Mouse (Mus musculus) liver, embryonic 11.5 days (tissue): Measurements from ENCODE around the gene Sdf2l1. TPM values are rescaled to one million over a fixed set of nuclear protein-coding genes. Genes with fewer than 3 reads are reported as not detected.

Source experiments
- ATAC-seq: fragments of 200-750 bp; cut with Nextera tagmentation; replicated peaks from 2 replicates; pipeline ENCODE4 v1.8.0; 2017; ENCODE audit warnings: moderate number of reproducible peaks, mild to moderate bottlenecking, moderate TSS enrichment, moderate library complexity; ENCODE audit not compliant: low FRiP score
- DNase-seq: peaks from one replicate; pipeline ENCODE4 v3.0.0-alpha.2; 2017; ENCODE audit warnings: low spot score
- H3K27ac ChIP-seq: fragments of 300-500 bp; sonication (generic); 2 replicates; pipeline ENCODE4 v1.5.1; 2014; ENCODE audit warnings: mild to moderate bottlenecking, low read depth, low read length, control low read depth
- H3K27me3 ChIP-seq: fragments of 300-500 bp; sonication (generic); replicated peaks from 2 replicates; pipeline ENCODE4 v1.6.1; 2014; ENCODE audit warnings: low read length, mixed read lengths; ENCODE audit not compliant: control insufficient read depth, insufficient read depth
- H3K36me3 ChIP-seq: fragments of 300-500 bp; sonication (generic); 2 replicates; pipeline ENCODE4 v1.6.1; 2014; ENCODE audit warnings: mild to moderate bottlenecking, low read length, moderate library complexity, mixed read lengths; ENCODE audit not compliant: control insufficient read depth, insufficient read depth
- H3K4me1 ChIP-seq: fragments of 300-500 bp; sonication (generic); replicated peaks from 2 replicates; pipeline ENCODE4 v1.6.1; 2014; ENCODE audit warnings: low read length, mixed read lengths; ENCODE audit not compliant: control insufficient read depth, insufficient read depth
- H3K4me2 ChIP-seq: fragments of 300-500 bp; sonication (generic); 2 replicates; pipeline ENCODE4 v1.6.1; 2014; ENCODE audit warnings: mild to moderate bottlenecking, control low read depth, moderate library complexity
- H3K4me3 ChIP-seq: fragments of 300-500 bp; sonication (generic); 2 replicates; pipeline ENCODE4 v1.5.1; 2014; ENCODE audit warnings: low read depth, low read length, control low read depth
- H3K9ac ChIP-seq: fragments of 300-500 bp; sonication (generic); 2 replicates; pipeline ENCODE4 v1.6.1; 2014; ENCODE audit warnings: low read depth, low read length, control low read depth
- H3K9me3 ChIP-seq: fragments of 300-500 bp; sonication (generic); 2 replicates; pipeline ENCODE4 v1.6.1; 2016; ENCODE audit warnings: low read length, inconsistent platforms, mixed read lengths; ENCODE audit not compliant: control insufficient read depth
- WGBS: fragments of 180-500 bp; shearing (Covaris S2); extraction: QIAGEN DNeasy Blood & Tissue Kit; methylation state at CpG from one replicate; pipeline ENCODE4 v1.1.7; 2014; 5-methylcytosine and 5-hydroxymethylcytosine counted together
- microRNA counts: library from miRNA; unstranded; fragments of <30 nt; microRNA quantifications from one replicate; lab custom pipeline; 2015
- microRNA-seq: library from miRNA; unstranded; fragments of <30 nt; microRNA quantifications from one replicate; pipeline ENCODE4, GENCODE M21; 2017; ENCODE audit warnings: borderline number of aligned reads
- polyA plus RNA-seq: library from polyadenylated mRNA; unstranded; fragments of >200 nt; fragmentation: Nextera tagmentation; extraction: Ambion mirVana; gene quantifications from 2 replicates; pipeline ENCODE4 v1.2.1, GENCODE M21; 2014

The Sdf2l1 gene
- polyA plus RNA-seq, 1 experiment from 2014 or later = 108 TPM

- Histone ChIP-seq H3K4me3 (no peak overlapping the region), H3K9me3 (no peaks in the 10 kb centered on the region), H3K4me1 (no peaks in the 10 kb centered on the region), H3K27me3 (no peaks in the 10 kb centered on the region), H3K36me3 (peaks cover 10% of the 10 kb centered on the region; the same call in 1 of the 2 replicates), H3K4me2 (no peak overlapping the region), H3K27ac (no peak overlapping the region), H3K9ac (no peak overlapping the region)
- ATAC-seq = no peak
- WGBS = 86% methylated on average over 6 of the region's 6 CpGs
- no peak for DNase-seq
Measured at GRCm38 (mm10) chr16:17082121-17082792, 49.9 kb downstream of the Sdf2l1 start.

MicroRNAs within 50 kb of the gene (microRNA counts, 519-probe panel; counts per million panel counts)
- microRNA mmu-miR-130b (lab: Ali Mortazavi, UCI) (6,865 counts per million, percentile 85 among the panel's probes with 10 or more counts), microRNA mmu-miR-301b (lab: Ali Mortazavi, UCI) (not detected)

Small RNAs within 50 kb of the gene (microRNA-seq; reads per million reads assigned to microRNA genes)
- 9,847 reads per million, percentile 93 among the genes with 10 or more reads in this experiment for gene Mir130b
- 176 reads per million, percentile 54 among the genes with 10 or more reads in this experiment for gene Mir301b

Other genes starting within 250 kb of the Sdf2l1 start
- gene Ppm1f, start 235.9 kb downstream of the Sdf2l1 start, polyA plus RNA-seq = 20.0 and 23.4 TPM in 2 replicates
- gene Mapk1, start 149.0 kb downstream of the Sdf2l1 start, polyA plus RNA-seq = 177 and 190 TPM in 2 replicates
- 9.9 and 11.0 TPM in 2 replicates for gene Ypel1, start 62.7 kb downstream of the Sdf2l1 start, polyA plus RNA-seq
- gene Ppil2, start 21.1 kb downstream of the Sdf2l1 start, polyA plus RNA-seq = 111 TPM in 2 replicates
- gene 2610318N02Rik, start 7.2 kb downstream of the Sdf2l1 start, polyA plus RNA-seq = 52.6 and 56.8 TPM in 2 replicates
- 33.5 and 34.2 TPM in 2 replicates for gene Ydjc, start 12.2 kb upstream of the Sdf2l1 start, polyA plus RNA-seq
- 1.7 and 2.4 TPM in 2 replicates for gene Ccdc116, start 14.8 kb upstream of the Sdf2l1 start, polyA plus RNA-seq
- gene Ube2l3, start 70.3 kb upstream of the Sdf2l1 start, polyA plus RNA-seq = 369 and 377 TPM in 2 replicates
- 0.18 and 0.45 TPM in 2 replicates for gene Rimbp3, start 76.2 kb upstream of the Sdf2l1 start, polyA plus RNA-seq
- gene Hic2, start 101.2 kb upstream of the Sdf2l1 start, polyA plus RNA-seq = 7.0 and 8.3 TPM in 2 replicates
- gene Tmem191c, start 143.7 kb upstream of the Sdf2l1 start, polyA plus RNA-seq = 5.0 and 7.7 TPM in 2 replicates
- gene Serpind1, start 199.0 kb upstream of the Sdf2l1 start, polyA plus RNA-seq = 110 and 128 TPM in 2 replicates